ENCODE assay signal across 8 mouse cellular contexts in genomic region chr2:78049248-78049874, GRCm38 (mm10).
A peak's percentile ranks its signal among the peaks of the same experiment; 100 is the strongest.
DNase-seq lines count a peak whose midpoint lies in the region; ATAC-seq and TF ChIP-seq lines count a peak whose summit lies in the region.

No protein-coding gene starts in this region.

- peak overlapping the region; percentile 7 for H3K9ac ChIP-seq in hindbrain, embryonic 15.5 days

- ATAC-seq in hindbrain, embryonic 15.5 days (ENCODE audit: low FRiP score, low read depth), result peak; percentile 85

- H3K36me3 ChIP-seq in hindbrain, embryonic 15.5 days, result no peaks in the 10 kb centered on the region

- TF ChIP-seq CTCF in gastrocnemius, adult 2 months (IDR thresholded peaks at IDR 0.05), result peak; percentile 86

- peak overlapping the region; percentile 49 for H3K27ac ChIP-seq in gastrocnemius, adult 2 months
- peak overlapping the region; percentile 47 for H3K27ac ChIP-seq in hindbrain, embryonic 15.5 days (replicated peaks)

- DNase-seq in WW6 (ENCODE audit: low read depth, low spot score), result peak; percentile 38
- DNase-seq in cerebellum, postnatal 4 days (ENCODE audit: low spot score in 2 of 2), result peak; percentile 85 to 88
- DNase-seq in gastrocnemius, adult 2 months, result peak; percentile 80
- DNase-seq in layer of hippocampus, postnatal 36 days, result peak; percentile 87
- DNase-seq in lung, postnatal 14 days, result peak; percentile 80
- DNase-seq in retina, embryonic 14.5 days (ENCODE audit: low spot score), result peak; percentile 90
- peak; percentile 70 to 73 for DNase-seq in urinary bladder, adult 18-20 months (ENCODE audit: low spot score in 2 of 2)

- peak overlapping the region; percentile 51 for H3K4me2 ChIP-seq in hindbrain, embryonic 15.5 days

- no peaks in the 10 kb centered on the region for H3K27me3 ChIP-seq in hindbrain, embryonic 15.5 days

- no peaks in the 10 kb centered on the region for H3K9me3 ChIP-seq in hindbrain, embryonic 15.5 days

- peaks cover 13% of the 10 kb centered on the region for H3K4me1 ChIP-seq in hindbrain, embryonic 15.5 days (replicated peaks)

- peak overlapping the region; percentile 73 for H3K4me3 ChIP-seq in gastrocnemius, adult 2 months
- peak overlapping the region; percentile 22 for H3K4me3 ChIP-seq in hindbrain, embryonic 15.5 days

- intact Hi-C loops in gastrocnemius, adult 2 months (cut with DNase I), result loop anchor here (2.0 kb wide), 1 partner anchor 865 kb away; no protein-coding TSS in a partner anchor

- WGBS in hindbrain, embryonic 15.5 days, result 17% methylated on average over 8 of the region's 8 CpGs

Comparison
In these comparisons a context has a peak if more than half of its experiments do, and no peak if none do; other contexts are left out.
1. Peak in every context shown above with its lines: DNase-seq, ATAC-seq, H3K4me3 ChIP-seq and H3K27ac ChIP-seq.
2. DNase-seq: peak in every context shown above with its lines; median percentile 90 in retina, embryonic 14.5 days; 87 in layer of hippocampus, postnatal 36 days; 86 in cerebellum, postnatal 4 days; 80 in gastrocnemius, adult 2 months; 80 in lung, postnatal 14 days; 72 in urinary bladder, adult 18-20 months; 38 in WW6.